Mouse (Mus musculus) heart, postnatal 0 days (tissue): ENCODE data around the gene Hist1h3d.
"Not testable (repeated sequence)": the region's sequence is repeated elsewhere in the genome, so short reads cannot be mapped to it uniquely, and the experiment has no call there.

ENCODE experiments used
- CTCF ChIP-seq: IDR thresholded peaks from 2 replicates; pipeline ENCODE4 v1.5.1; 2016; ENCODE audit warnings: antibody characterized with exemption, control low read depth, low read depth
- EP300 ChIP-seq: IDR thresholded peaks from 2 replicates; pipeline ENCODE4 v1.6.1; 2016; ENCODE audit warnings: antibody characterized with exemption, low read depth

GRCm38 (mm10) chr13:23542225-23542980, 33.2 kb upstream of the Hist1h3d start:
- not testable (repeated sequence) for TF ChIP-seq CTCF, EP300
